Mouse (Mus musculus) small intestine, adult 2 months (tissue): ENCODE data around the gene Klhl2.

Source experiments
- CTCF ChIP-seq: fragments of 200-500 bp; IDR thresholded peaks from 2 replicates; pipeline ENCODE4 v1.5.1; 2012; ENCODE audit warnings: low read depth, mild to moderate bottlenecking, control low read depth, inconsistent platforms, low read length, moderate library complexity, mixed read lengths; ENCODE audit not compliant: insufficient replicate concordance, insufficient read length; ENCODE audit errors: extremely low read depth
- POLR2A ChIP-seq: fragments of 200-500 bp; IDR thresholded peaks from 2 replicates; pipeline ENCODE4 v1.6.1; 2012; ENCODE audit warnings: low read depth, mild to moderate bottlenecking, control low read depth, inconsistent platforms, low read length, moderate library complexity

DNA sequence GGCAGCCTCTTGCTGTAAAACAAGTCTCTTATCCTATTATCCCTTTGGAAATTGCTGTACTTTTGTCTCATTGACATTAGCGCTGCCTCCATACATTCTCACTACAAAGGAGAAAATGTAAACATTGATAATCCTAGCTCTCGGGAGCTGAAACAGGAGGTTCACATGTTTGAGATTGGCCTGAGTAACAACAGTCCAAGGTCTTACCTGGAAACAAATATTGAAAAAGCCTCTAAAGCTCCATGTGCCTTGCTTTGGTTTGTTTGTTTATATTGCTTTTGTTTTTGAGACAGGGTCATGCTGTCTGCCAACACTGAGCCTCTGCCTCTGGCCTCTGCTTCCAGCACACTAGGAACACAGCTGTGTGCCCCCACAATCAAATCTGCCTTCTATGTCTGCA, 59.4 kb downstream of the Klhl2 start:
- no peak for TF ChIP-seq CTCF
- TF ChIP-seq POLR2A: no peak
